Mouse (Mus musculus) kidney, embryonic 16.5 days (tissue): ENCODE measurements around the gene Heatr5a. TPM values are rescaled to one million over a fixed set of nuclear protein-coding genes. Genes with fewer than 3 reads are reported as not detected.

ENCODE experiments used
- polyA plus RNA-seq: library from polyadenylated mRNA; unstranded; fragments of >200 nt; fragmentation: Nextera tagmentation; extraction: Ambion mirVana; gene quantifications from 2 replicates; pipeline ENCODE4 v1.2.1, GENCODE M21; 2015

Heatr5a gene
- polyA plus RNA-seq, 1 experiment from 2014 or later, result 9.4 TPM

Other genes starting within 250 kb of the Heatr5a start
- 37.3 and 41.8 TPM in 2 replicates for gene Hectd1, start 141.8 kb downstream of the Heatr5a start, polyA plus RNA-seq
- gene Dtd2, start 35.2 kb upstream of the Heatr5a start, polyA plus RNA-seq, result 26.6 and 28.7 TPM in 2 replicates
- gene Gpr33, start 56.7 kb upstream of the Heatr5a start, polyA plus RNA-seq, result not detected in 2 replicates
- gene Nubpl, start 126.4 kb upstream of the Heatr5a start, polyA plus RNA-seq, result 16.6 and 16.8 TPM in 2 replicates